Mouse (Mus musculus) fat pad, adult 2 months (tissue): ENCODE data around the gene Daglb.
"Not testable (repeated sequence)": the region's sequence is repeated elsewhere in the genome, so short reads cannot be mapped to it uniquely, and the experiment has no call there.

ENCODE experiments used
- DNase-seq: peaks from one replicate; pipeline ENCODE4 v3.0.0-alpha.2; 2011; ENCODE audit warnings: low read depth, low spot score; ENCODE audit errors: extremely low read depth

The Daglb gene

GRCm38 (mm10) chr5:143484955-143485354 is 20.6 kb downstream of the Daglb start:
- no peak for DNase-seq

DNA sequence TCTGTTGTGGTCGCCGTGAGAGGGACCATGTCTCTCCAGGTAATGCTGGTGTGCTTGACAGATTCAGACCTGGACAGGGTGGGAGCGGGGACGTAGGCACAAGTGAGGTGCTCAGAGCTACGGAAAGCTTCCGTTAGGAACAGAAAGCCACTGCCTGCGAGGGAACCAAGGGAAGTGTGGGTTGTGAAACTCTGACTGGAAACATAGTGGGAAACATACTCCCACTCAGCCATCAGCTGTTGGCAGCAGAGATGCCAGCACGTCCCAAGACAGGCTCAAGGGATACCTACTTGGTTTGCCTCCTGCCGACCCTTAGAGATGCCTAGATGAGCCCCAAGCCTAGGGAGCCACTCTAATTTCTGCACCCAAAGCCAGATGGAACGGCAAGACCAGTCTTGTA is 22.8 kb downstream of the Daglb start:
- DNase-seq = no peak

GRCm38 (mm10) chr5:143487998-143488397 is 23.6 kb downstream of the Daglb start:
- no peak for DNase-seq

DNA sequence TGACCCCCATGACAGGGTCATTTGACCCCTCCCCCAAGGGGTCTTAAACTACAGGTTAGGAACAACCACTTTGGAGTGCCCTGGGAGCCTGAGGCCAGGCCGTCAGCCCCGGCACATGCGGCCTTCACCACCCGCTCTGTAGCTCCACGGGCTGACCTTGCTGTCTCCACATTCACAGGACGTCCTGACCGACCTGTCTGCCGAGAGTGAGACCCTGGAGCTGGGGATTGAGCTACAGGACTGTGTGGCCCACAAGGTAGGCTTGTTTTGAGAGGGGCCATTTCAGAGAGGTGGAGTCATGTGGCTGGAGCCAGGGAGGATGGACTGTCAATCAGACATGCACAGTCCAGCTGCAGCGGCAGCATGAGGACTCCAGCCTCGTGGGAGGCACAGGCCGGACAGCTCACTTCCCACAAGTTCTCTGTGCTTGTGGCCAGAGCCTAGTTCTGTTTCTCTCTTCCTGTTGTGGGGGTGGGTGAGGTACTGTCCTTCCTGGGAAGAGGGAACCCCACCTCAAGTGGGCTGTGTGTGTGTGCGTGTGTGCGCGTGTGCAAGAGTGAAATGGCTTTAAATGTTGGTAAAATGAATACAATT is 25.5 kb downstream of the Daglb start:
- no peak for DNase-seq

DNA sequence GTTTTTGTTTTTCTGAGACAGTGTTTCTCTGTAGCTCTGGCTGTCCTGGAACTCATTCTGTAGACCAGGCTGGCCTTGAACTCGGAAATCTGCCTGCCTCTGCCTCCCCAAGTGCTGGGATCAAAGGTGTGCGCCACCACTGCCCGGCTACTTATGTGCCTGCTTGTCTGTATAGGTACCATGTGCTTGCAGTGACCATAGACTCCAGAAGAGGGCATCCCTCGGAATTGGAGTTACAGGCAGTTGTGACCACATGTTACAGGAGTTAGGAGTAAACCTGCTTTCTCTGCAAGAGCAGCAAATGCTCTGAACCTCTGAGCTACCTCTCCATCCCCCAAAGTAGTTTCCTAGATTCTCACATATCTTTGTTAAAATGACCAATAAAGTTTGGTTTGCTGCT is 27.4 kb downstream of the Daglb start:
- no peak for DNase-seq

- no peak for DNase-seq
Observed at GRCm38 (mm10) chr5:143493163-143493562, 28.8 kb downstream of the Daglb start.

DNA sequence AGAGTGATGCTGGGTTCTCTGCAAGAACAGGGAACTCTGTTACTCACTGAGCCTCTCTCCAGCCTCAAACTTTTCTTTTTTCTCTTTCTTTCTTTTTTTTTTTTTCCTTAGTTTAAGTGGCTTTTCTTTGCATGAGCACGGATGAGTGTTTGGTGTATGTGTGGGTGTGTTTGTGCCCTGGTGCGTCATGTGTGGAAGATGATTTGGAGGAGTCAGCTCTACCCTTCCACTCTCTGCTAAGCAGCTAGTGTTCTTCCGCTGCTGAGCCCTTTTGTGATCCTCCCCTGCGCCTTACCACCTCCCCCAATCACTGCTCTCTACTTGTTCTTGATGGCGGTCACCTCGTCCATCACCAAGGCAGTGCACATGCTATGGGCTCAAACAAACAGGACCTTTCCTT is 31.3 kb downstream of the Daglb start:
- DNase-seq = no peak

DNA sequence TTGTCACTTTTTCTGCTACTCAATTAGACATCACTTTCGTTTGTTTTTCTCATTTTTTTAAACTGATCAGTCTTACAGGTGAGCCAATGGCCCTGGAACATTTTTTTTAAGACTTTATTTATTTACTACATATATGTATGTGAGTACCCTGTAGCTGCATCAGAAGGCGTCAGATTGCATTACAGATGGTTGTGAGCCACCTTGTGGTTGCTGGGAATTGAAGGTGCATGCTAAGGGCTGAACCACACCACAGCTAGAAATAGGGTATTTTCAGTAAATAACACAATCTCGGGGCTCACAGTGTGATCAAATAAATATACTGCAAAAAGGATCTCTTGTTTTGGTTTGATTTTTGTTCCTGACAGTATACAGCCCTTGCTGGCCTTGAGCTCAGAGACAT is 33.1 kb downstream of the Daglb start:
- DNase-seq = no peak

GRCm38 (mm10) chr5:143499197-143499596 is 34.8 kb downstream of the Daglb start:
- no peak for DNase-seq

DNA sequence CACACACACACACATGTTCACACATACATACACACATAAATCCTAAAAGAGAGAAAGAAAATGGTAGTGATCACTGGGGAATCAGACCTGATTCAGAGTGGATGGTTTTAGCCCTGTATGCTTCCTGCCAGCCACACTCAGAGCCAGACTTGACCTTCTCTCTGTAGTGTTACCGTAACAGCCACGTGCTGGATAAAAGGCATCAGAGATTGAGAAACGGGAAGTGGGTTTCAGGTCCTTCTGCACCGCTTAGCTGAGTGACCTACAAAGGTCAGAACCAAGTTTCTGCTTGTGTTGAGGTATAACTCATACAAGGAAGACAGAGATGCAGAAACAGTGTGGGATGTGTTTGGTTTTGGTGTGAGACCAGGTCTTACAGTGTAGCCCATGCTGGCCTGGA is 35.3 kb downstream of the Daglb start:
- no peak for DNase-seq

DNA sequence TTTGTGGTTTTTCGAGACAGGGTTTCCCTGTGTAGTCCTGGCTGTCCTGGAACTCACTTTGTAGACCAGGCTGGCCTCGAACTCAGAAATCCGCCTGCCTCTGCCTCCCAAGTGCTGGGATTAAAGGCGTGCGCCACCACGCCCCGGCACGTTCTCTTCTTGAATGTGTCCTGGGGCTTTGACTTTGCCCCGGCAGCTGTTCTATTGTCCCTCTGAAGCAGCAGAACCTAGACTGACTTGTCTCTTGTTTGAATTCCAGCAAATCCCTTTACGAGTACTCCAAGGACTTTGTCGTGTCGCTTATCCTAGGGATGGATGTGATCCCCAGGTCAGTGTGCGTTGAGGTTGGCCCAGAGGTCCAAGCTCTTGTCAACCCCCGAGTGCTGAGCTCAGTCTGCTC is 36.3 kb downstream of the Daglb start:
- DNase-seq = not testable (repeated sequence)

DNA sequence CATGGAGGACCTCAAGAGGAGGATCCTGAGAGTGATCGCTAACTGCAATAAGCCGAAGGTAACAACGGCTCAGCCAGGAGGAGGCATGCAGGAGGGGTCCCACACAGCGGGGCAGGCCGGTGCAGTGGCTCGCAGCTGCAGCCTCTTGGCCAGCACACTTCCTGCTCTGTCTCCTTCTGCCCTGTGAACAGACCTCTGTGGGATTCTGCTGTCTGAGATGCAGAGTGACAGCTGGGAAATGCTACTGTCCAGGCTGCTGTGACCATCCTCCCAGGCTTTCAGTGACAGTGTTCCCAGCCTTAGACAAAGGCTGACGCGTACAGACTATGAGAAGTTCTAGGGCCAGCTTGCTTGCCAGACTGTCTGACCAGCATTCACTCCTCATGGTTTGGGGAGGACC is 36.8 kb downstream of the Daglb start:
- no peak for DNase-seq

DNA sequence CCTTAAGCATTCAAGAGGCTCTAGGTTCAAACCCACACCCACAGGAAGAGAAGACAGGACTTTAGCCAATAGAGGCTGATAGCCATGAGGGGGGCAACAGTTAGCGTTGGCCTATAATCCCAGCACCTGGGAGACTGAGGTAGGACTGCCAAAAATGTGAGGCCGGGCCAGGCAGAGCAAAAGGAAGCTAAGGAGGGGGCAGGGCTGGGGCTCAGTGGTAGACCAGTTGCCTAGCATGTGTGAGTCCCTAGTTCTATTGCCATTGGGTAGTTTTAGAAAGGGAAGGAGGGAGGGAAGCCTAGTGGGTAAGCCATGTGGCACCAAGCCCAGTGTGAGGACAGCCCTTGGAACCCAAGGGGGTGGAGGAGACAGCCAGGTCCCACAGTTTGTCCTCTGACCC is 37.3 kb downstream of the Daglb start:
- DNase-seq = no peak

DNA sequence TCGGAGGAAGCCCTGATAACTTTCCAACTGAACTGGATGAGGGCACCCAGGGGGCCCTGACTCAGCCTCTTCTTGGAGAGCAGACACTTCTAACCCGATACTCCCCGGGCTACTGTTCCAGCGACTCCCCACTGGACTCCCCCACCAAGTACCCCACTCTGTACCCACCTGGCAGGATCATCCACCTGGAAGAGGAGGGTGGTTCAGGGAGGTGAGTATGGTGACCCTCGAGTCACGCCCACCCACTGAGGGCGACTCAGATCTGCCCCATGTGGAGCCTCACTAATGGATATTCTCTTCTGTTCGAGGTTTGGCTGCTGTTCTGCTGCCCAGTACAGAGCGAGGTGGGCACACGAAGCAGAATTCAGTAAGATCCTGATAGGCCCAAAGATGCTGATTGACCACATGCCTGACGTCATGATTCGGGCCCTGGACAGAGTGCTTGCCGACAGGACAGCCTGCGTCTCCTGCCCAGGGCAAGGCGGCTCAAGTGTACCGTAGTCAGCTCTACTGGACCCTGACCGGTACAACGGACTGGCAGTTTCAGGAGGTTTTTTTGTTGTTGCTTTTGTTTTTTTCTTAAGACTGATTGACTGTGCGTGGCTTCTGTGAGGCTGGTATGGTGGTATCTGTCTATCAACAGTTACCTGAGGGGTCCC is 38.6 kb downstream of the Daglb start:
- DNase-seq = no peak

DNA sequence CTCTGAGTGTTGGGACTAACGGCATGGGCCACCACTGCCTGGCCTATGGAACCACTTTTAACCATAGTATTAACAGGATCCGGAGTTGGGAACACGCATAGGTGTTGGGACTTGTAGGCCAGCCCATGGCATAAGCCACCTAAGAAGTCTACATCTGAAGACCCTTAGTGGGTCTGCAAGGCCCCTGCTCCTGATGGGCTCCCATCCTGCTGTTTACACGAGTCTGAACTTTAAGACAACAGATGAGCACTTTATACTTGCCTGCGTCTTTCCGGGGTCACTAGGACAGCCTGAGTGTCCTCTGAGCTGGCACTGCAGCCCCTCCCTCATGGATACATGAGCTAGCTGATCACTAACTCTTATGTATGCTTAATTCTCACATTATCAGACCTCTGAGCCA is 39.4 kb downstream of the Daglb start:
- no peak for DNase-seq

DNA sequence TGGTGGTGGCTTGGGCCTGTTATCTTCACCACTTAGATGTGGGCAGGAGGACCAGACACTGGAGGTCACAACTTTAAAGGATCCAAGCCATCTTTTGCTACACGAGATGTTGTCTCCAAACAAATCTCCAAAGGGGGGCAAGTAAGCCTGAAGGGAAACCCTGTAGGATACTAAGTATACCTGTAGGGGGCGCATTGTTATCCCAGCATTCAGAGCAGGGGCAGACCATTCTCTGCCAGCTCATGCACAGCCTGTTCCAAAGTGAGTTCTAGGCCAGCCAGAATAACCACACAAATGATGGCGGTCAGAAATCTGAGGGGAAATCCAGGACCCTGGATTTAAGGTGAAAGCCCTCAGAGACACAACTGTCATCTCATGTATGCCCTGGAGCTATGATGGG is 40.1 kb downstream of the Daglb start:
- no peak for DNase-seq

DNA sequence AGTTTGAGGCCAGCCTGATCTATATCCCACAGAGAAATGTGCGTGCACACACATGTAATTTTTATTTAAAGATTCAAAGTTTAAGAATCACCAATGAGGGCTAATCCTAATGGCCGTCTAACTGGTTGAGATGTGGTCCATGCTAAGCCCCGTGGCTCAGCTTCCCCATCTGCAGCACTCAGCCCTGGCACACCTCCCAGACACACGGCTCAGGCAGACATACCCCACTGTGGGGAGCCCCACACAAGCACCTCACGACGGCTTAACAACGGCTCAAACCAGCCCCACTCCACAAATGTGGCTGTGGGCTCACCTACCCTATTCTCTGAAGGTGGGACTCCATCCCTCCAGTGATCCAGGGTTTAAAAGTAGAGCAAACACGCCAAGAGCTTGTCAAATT is 40.7 kb downstream of the Daglb start:
- DNase-seq = no peak

- no peak for DNase-seq
Observed at GRCm38 (mm10) chr5:143505545-143505944, 41.2 kb downstream of the Daglb start.

- DNase-seq = no peak
Observed at GRCm38 (mm10) chr5:143509294-143509693, 44.9 kb downstream of the Daglb start.

DNA sequence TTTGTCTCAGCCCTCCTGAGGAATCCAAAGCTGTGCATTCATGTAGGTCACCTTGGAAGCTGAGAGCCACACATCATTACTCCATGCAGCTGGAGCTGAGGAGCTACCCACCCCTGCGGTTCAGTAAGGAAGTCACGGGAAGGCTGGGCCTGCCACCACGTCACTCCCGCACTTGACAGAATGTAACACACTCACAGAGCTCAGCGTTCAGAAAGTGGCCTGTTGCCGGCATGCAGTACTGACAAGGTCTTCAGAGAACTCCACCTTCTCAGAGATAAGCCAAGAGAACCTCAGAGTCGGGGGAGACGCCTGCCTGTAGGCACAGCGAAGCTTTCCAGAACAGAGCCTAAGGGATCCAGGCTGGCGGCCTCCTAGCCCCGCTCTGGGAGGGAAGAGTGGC is 45.4 kb downstream of the Daglb start:
- DNase-seq = no peak

GRCm38 (mm10) chr5:143511577-143511976 is 47.2 kb downstream of the Daglb start:
- DNase-seq = no peak

- peak; percentile 19 for DNase-seq
Observed at GRCm38 (mm10) chr5:143512305-143512704, 47.9 kb downstream of the Daglb start.

DNA sequence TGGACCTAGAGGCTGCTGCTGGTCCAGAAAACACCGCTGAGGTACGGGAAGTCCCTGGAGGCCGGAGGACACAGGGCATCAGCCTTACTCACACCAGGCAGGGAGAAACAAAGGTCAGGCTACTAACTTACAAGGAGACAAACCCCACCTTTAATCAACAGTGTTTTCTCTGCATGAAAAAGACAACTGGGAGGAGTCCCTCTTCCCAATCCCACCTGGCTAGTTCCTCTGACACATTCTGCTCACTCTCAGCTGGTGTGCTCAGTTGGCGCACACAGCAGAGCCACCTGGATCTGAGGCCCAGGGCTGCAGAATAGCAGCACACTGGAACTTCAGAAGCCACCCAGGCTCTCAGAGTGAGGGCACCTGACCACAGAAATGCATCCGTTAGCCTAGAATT is 50.5 kb downstream of the Daglb start:
- no peak for DNase-seq
